In the genomic region with DNA sequence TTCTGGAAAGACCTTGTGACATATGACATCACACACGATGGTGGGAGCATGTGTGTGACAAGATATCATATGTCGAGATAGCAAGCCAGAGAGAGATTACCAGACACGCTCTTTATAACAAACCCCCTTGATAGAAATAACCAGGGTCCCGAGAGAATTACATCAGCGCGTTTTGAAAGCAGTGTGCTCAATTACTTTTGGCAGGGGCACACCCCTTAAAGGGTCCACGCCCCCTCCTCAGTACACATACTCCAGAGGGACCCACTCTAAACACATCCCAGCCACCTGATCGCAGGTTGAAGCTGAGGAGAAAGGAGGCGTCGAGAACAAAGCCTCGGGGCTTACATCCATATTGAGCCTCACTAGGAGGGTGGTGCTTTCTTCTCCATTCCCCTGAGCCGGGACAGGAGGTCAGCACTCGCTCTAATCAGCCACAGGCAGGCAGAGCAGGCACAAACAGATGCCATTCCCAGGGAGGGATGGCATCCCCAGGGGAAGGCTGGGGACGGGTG, we compare ENCODE assay signal across 12 mouse cellular contexts. TPM values are rescaled to one million over a fixed set of nuclear protein-coding genes. Genes with fewer than 3 reads are reported as not detected.
DNase-seq lines count a peak whose midpoint lies in the region; ATAC-seq lines count a peak whose summit lies in the region.
"Had no signal": no experiment of that assay in that cellular context is flagged by ENCODE, and none has a peak within 500 bp of the region (broad histone marks: within the 10 kb centered on the region; RNA-seq: fewer than 3 reads in every experiment).

No protein-coding gene starts in this region.

- H3K27me3 ChIP-seq in liver, embryonic 12.5 days (replicated peaks) = peaks cover 33% of the 10 kb centered on the region
- peaks cover 15% of the 10 kb centered on the region for H3K27me3 ChIP-seq in forebrain, embryonic 12.5 days
- H3K27me3 ChIP-seq in liver, embryonic 13.5 days = peaks cover 34% of the 10 kb centered on the region

- DNase-seq in liver = no peak
- no peak for DNase-seq in liver, embryonic 13.5 days
- DNase-seq in retina, postnatal 1 day = peak; percentile 58
- no peak for DNase-seq in frontal cortex, adult 2 months (ENCODE audit: extremely low spot score in 1 of 2, low spot score in 1 of 2)
- DNase-seq: cerebellum, postnatal 36 days; layer of hippocampus, postnatal 36 days had no signal

- no peak overlapping the region for H3K4me3 ChIP-seq in liver, embryonic 12.5 days
- no peak overlapping the region for H3K4me3 ChIP-seq in forebrain, embryonic 12.5 days (replicated peaks)
- H3K4me3 ChIP-seq in liver, embryonic 13.5 days (replicated peaks) = no peak overlapping the region
- H3K4me3 ChIP-seq: heart, embryonic 12.5 days had no signal

- no peaks in the 10 kb centered on the region for H3K36me3 ChIP-seq in liver, embryonic 12.5 days
- H3K36me3 ChIP-seq in forebrain, embryonic 12.5 days (replicated peaks) = no peaks in the 10 kb centered on the region
- no peaks in the 10 kb centered on the region for H3K36me3 ChIP-seq in liver, embryonic 13.5 days
- H3K36me3 ChIP-seq: heart, embryonic 12.5 days had no signal

- H3K9ac ChIP-seq in liver, embryonic 12.5 days = peak overlapping the region; percentile 13; the same call in 1 of the 2 replicates
- H3K9ac ChIP-seq in forebrain, embryonic 12.5 days = no peak overlapping the region
- H3K9ac ChIP-seq in liver, embryonic 13.5 days = 0 out of 2 replicates have a peak overlapping the region, but pooled peaks have one; percentile 11
- H3K9ac ChIP-seq: heart, embryonic 12.5 days; liver, embryonic 14.5 days had no signal

- H3K4me2 ChIP-seq in liver, embryonic 12.5 days = no peak overlapping the region
- no peak overlapping the region for H3K4me2 ChIP-seq in forebrain, embryonic 12.5 days
- H3K4me2 ChIP-seq in liver, embryonic 13.5 days = no peak overlapping the region
- H3K4me2 ChIP-seq: heart, embryonic 12.5 days had no signal

- no peak for ATAC-seq in liver, embryonic 12.5 days
- no peak for ATAC-seq in forebrain, embryonic 12.5 days (ENCODE audit: low FRiP score)
- no peak for ATAC-seq in liver, embryonic 13.5 days (ENCODE audit: low read depth)
- no peak for ATAC-seq in inflammation-experienced regulatory T-cells, adult 6 months

- WGBS in liver, embryonic 12.5 days (ENCODE audit: insufficient replicate concordance) = 29% methylated on average over 14 of the region's 14 CpGs
- 38% methylated on average over 14 of the region's 14 CpGs for WGBS in forebrain, embryonic 12.5 days
- WGBS in liver, embryonic 13.5 days (ENCODE audit: insufficient replicate concordance) = 32% methylated on average over 14 of the region's 14 CpGs

- H3K9me3 ChIP-seq in liver, embryonic 12.5 days (replicated peaks) = no peaks in the 10 kb centered on the region
- no peaks in the 10 kb centered on the region for H3K9me3 ChIP-seq in forebrain, embryonic 12.5 days
- no peaks in the 10 kb centered on the region for H3K9me3 ChIP-seq in liver, embryonic 13.5 days (replicated peaks)
- H3K9me3 ChIP-seq: heart, embryonic 12.5 days had no signal

- peaks cover 42% of the 10 kb centered on the region for H3K4me1 ChIP-seq in liver, embryonic 12.5 days
- H3K4me1 ChIP-seq in forebrain, embryonic 12.5 days = peaks cover 18% of the 10 kb centered on the region
- peaks cover 42% of the 10 kb centered on the region for H3K4me1 ChIP-seq in liver, embryonic 13.5 days (replicated peaks)

- no peak overlapping the region for H3K27ac ChIP-seq in liver, embryonic 12.5 days
- peak overlapping the region; percentile 50 for H3K27ac ChIP-seq in forebrain, embryonic 12.5 days
- H3K27ac ChIP-seq in liver, embryonic 13.5 days = no peak overlapping the region
- H3K27ac ChIP-seq: liver, embryonic 14.5 days had no signal

RNA-seq across cellular contexts. Expression of a gene that starts 2.8 kb away (rescaled TPM):
- polyA plus RNA-seq in liver, embryonic 12.5 days (2016; fragmentation: Nextera tagmentation; extraction: Ambion mirVana) = not detected in 2 replicates
- 0.24 TPM in 1 of 2 replicates, not detected in the other for polyA plus RNA-seq in forebrain, embryonic 12.5 days (2016; fragmentation: Nextera tagmentation; extraction: Ambion mirVana)
- not detected in 2 replicates for polyA plus RNA-seq in liver, embryonic 13.5 days (2015; fragmentation: Nextera tagmentation; extraction: Ambion mirVana)
- 2.1 and 2.8 TPM in 2 replicates for polyA plus RNA-seq in frontal cortex, adult 2 months (2012; rRNA removed)
- not detected for polyA plus RNA-seq in inflammation-experienced regulatory T-cells, adult 6 months (2017; shearing (Covaris generic))
- polyA plus RNA-seq: heart, embryonic 12.5 days; kidney, embryonic 16.5 days; liver, embryonic 14.5 days had no signal

RNA-seq across cellular contexts. Expression of a gene that starts 7.8 kb away (rescaled TPM):
- polyA plus RNA-seq in liver, embryonic 12.5 days (2016; fragmentation: Nextera tagmentation; extraction: Ambion mirVana) = 40.0 and 40.2 TPM in 2 replicates
- polyA plus RNA-seq in forebrain, embryonic 12.5 days (2016; fragmentation: Nextera tagmentation; extraction: Ambion mirVana) = 12.5 and 17.3 TPM in 2 replicates
- 17.5 and 22.1 TPM in 2 replicates for polyA plus RNA-seq in liver, embryonic 13.5 days (2015; fragmentation: Nextera tagmentation; extraction: Ambion mirVana)
- 77.1 and 86.0 TPM in 2 replicates for polyA plus RNA-seq in frontal cortex, adult 2 months (2012; rRNA removed)
- 1 to 10 TPM; 1.5 to 2.2 (median 2.0) TPM for polyA plus RNA-seq in inflammation-experienced regulatory T-cells, adult 6 months (2017; shearing (Covaris generic))

RNA-seq across cellular contexts. Expression of a gene that starts 37.7 kb away (rescaled TPM):
- polyA plus RNA-seq in liver, embryonic 12.5 days (2016; fragmentation: Nextera tagmentation; extraction: Ambion mirVana) = 8.0 and 8.5 TPM in 2 replicates
- 1.4 and 1.9 TPM in 2 replicates for polyA plus RNA-seq in forebrain, embryonic 12.5 days (2016; fragmentation: Nextera tagmentation; extraction: Ambion mirVana)
- polyA plus RNA-seq in liver, embryonic 13.5 days (2015; fragmentation: Nextera tagmentation; extraction: Ambion mirVana) = 5.8 and 6.6 TPM in 2 replicates
- 1.8 and 2.0 TPM in 2 replicates for polyA plus RNA-seq in frontal cortex, adult 2 months (2012; rRNA removed)
- 1 to 10 TPM; 3.4 to 9.3 (median 3.9) TPM for polyA plus RNA-seq in inflammation-experienced regulatory T-cells, adult 6 months (2017; shearing (Covaris generic))

RNA-seq across cellular contexts. Expression of a gene that starts 58.4 kb away (rescaled TPM):
- polyA plus RNA-seq in liver, embryonic 12.5 days (2016; fragmentation: Nextera tagmentation; extraction: Ambion mirVana) = 26.9 and 28.0 TPM in 2 replicates
- 2.0 and 3.3 TPM in 2 replicates for polyA plus RNA-seq in forebrain, embryonic 12.5 days (2016; fragmentation: Nextera tagmentation; extraction: Ambion mirVana)
- polyA plus RNA-seq in liver, embryonic 13.5 days (2015; fragmentation: Nextera tagmentation; extraction: Ambion mirVana) = 28.5 and 32.7 TPM in 2 replicates
- 13.7 and 17.6 TPM in 2 replicates for polyA plus RNA-seq in frontal cortex, adult 2 months (2012; rRNA removed)
- not detected for polyA plus RNA-seq in inflammation-experienced regulatory T-cells, adult 6 months (2017; shearing (Covaris generic))
